Mouse (Mus musculus) heart, adult 2 months (tissue): ENCODE measurements at regions not wholly inside any gene's neighbourhood (a gene's known extent, or its start where the extent isn't known, plus 50 kb on each side); places are given as distances from the start of the nearest gene placed in this dataset.

ENCODE experiments used
- DNase-seq, 2 experiments: peaks; one replicate each; pipeline ENCODE4 v3.0.0; 2021
- H3K27ac ChIP-seq: fragments of 200-600 bp; 2 replicates; pipeline ENCODE4 v1.8.1; 2022
- H3K27me3 ChIP-seq: fragments of 200-500 bp; 2 replicates; pipeline ENCODE4 v1.6.1; 2012; ENCODE audit warnings: mild to moderate bottlenecking, low read length, inconsistent platforms, mixed read lengths; ENCODE audit not compliant: control insufficient read depth, insufficient read depth
- H3K36me3 ChIP-seq: fragments of 200-500 bp; 2 replicates; pipeline ENCODE4 v1.6.1; 2012; ENCODE audit warnings: low read length, inconsistent platforms; ENCODE audit not compliant: control insufficient read depth, insufficient read depth
- H3K4me1 ChIP-seq: fragments of 200-500 bp; 2 replicates; pipeline ENCODE4 v1.6.1; 2011; ENCODE audit warnings: low read length; ENCODE audit not compliant: control insufficient read depth, insufficient read depth
- H3K4me3 ChIP-seq: fragments of 200-600 bp; 2 replicates; pipeline ENCODE4 v1.8.1; 2022
- H3K79me2 ChIP-seq: fragments of 200-500 bp; replicated peaks from 2 replicates; pipeline ENCODE4 v1.6.1; 2012; ENCODE audit warnings: mild to moderate bottlenecking, inconsistent platforms, low read length, moderate library complexity, mixed read lengths; ENCODE audit not compliant: control insufficient read depth, insufficient read depth
- H3K9ac ChIP-seq: fragments of 200-500 bp; 2 replicates; pipeline ENCODE4 v1.6.1; 2012; ENCODE audit warnings: low read depth, mild to moderate bottlenecking, control low read depth, inconsistent platforms, low read length, mixed read lengths
- CTCF ChIP-seq: fragments of 200-600 bp; IDR thresholded peaks from 2 replicates; pipeline ENCODE4 v1.8.1; 2022; ENCODE audit warnings: antibody characterized with exemption, mild to moderate bottlenecking, moderate library complexity
- EP300 ChIP-seq: fragments of 200-500 bp; IDR thresholded peaks from 2 replicates; pipeline ENCODE4 v1.6.1; 2011; ENCODE audit warnings: low read depth, low read length, control low read depth; ENCODE audit not compliant: insufficient read depth
- POLR2A ChIP-seq: fragments of 200-500 bp; IDR thresholded peaks from 2 replicates; pipeline ENCODE4 v1.6.1; 2011; ENCODE audit warnings: mild to moderate bottlenecking, low read depth, low read length, control low read depth; ENCODE audit not compliant: insufficient read depth
- WGBS: fragments of 180-500 bp; shearing (Covaris S2); methylation state at CpG from one replicate; pipeline ENCODE4 v1.1.7; 2018; 5-methylcytosine and 5-hydroxymethylcytosine counted together
- intact Hi-C: fragments of 180-260 bp; cut with DNase I; formaldehyde crosslinking; loops from one replicate; pipeline ENCODE4 v1.15.1; 2025

- Histone ChIP-seq H3K4me1 (no peaks in the 10 kb centered on the region), H3K9ac (no peak overlapping the region), H3K36me3 (no peaks in the 10 kb centered on the region), H3K79me2 (no peaks in the 10 kb centered on the region), H3K4me3 (no peak overlapping the region), H3K27me3 (no peaks in the 10 kb centered on the region), H3K27ac (no peak overlapping the region)
- TF ChIP-seq EP300 (no peak), CTCF (no peak), POLR2A (no peak)
- WGBS: 63% methylated on average over 5 of the region's 5 CpGs
- DNase-seq: no peak
- intact Hi-C loops: no loop called here
Observed at GRCm38 (mm10) chr7:82921722-82922121, 54.6 kb downstream of the Mex3b start.

- Histone ChIP-seq H3K4me3 (no peak overlapping the region), H3K9ac (no peak overlapping the region), H3K27ac (no peak overlapping the region), H3K36me3 (no peaks in the 10 kb centered on the region), H3K79me2 (no peaks in the 10 kb centered on the region), H3K27me3 (no peaks in the 10 kb centered on the region), H3K4me1 (no peaks in the 10 kb centered on the region)
- intact Hi-C loops: no loop called here
- WGBS: 64% methylated on average over 11 of the region's 11 CpGs
- TF ChIP-seq POLR2A (no peak), EP300 (no peak), CTCF (no peak)
- peak; percentile 7 to 17 for DNase-seq
Observed at GRCm38 (mm10) chr7:82923220-82924071, 56.3 kb downstream of the Mex3b start.

GRCm38 (mm10) chr7:82924092-82924491 lies 57.0 kb downstream of the Mex3b start:
- no peaks in the 10 kb centered on the region for H3K36me3 ChIP-seq
- no peaks in the 10 kb centered on the region for H3K27me3 ChIP-seq
- intact Hi-C loops: no loop called here
- no peak overlapping the region for H3K9ac ChIP-seq
- DNase-seq: no peak
- no peaks in the 10 kb centered on the region for H3K4me1 ChIP-seq
- no peak overlapping the region for H3K27ac ChIP-seq
- 79% methylated on average over 3 of the region's 3 CpGs for whole genome bisulfite sequencing
- H3K79me2 ChIP-seq: no peaks in the 10 kb centered on the region
- H3K4me3 ChIP-seq: no peak overlapping the region
- TF ChIP-seq CTCF (no peak), EP300 (no peak), POLR2A (no peak)

DNA sequence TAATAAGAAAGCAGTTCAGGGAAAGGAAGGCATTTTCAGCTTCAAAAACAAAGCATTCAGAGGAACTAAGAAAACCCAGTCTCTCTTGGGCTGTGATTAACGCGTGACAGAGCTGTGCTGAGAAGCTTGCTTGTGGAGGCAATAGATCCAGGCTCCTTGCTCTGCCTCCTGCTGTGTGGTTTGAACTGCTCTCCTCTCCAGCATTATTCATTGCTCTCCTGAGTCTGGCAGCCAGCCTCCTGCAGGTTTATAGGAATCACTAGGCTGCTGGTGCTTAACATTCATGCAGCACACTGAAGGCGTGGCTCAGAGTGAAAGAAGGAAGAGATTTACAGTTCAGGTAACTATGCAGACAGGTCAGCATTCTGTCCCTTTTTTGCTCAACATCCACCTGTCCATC lies 71.2 kb downstream of the Mex3b start:
- DNase-seq: no peak
- H3K36me3 ChIP-seq: no peaks in the 10 kb centered on the region
- H3K4me1 ChIP-seq: no peaks in the 10 kb centered on the region; the same call in 1 of the 2 replicates
- H3K27ac ChIP-seq: no peak overlapping the region
- H3K9ac ChIP-seq: no peak overlapping the region
- no peak overlapping the region for H3K4me3 ChIP-seq
- no peaks in the 10 kb centered on the region for H3K27me3 ChIP-seq
- no peaks in the 10 kb centered on the region for H3K79me2 ChIP-seq
- WGBS: 77% methylated on average over 3 of the region's 3 CpGs
- intact Hi-C loops: no loop called here
- no peak for TF ChIP-seq POLR2A
- TF ChIP-seq CTCF: no peak
- no peak for TF ChIP-seq EP300

- intact Hi-C loops: no loop called here
- TF ChIP-seq CTCF (no peak), POLR2A (no peak), EP300 (no peak)
- Histone ChIP-seq H3K36me3 (no peaks in the 10 kb centered on the region), H3K79me2 (no peaks in the 10 kb centered on the region), H3K27me3 (no peaks in the 10 kb centered on the region), H3K4me1 (no peaks in the 10 kb centered on the region; the same call in 1 of the 2 replicates), H3K27ac (no peak overlapping the region), H3K4me3 (no peak overlapping the region), H3K9ac (no peak overlapping the region)
- no peak for DNase-seq
- WGBS: 90% methylated on average over 11 of the region's 11 CpGs
Observed at GRCm38 (mm10) chr7:82939536-82939935, 72.4 kb downstream of the Mex3b start.

- intact Hi-C loops: no loop called here
- Histone ChIP-seq H3K4me3 (no peak overlapping the region), H3K27ac (no peak overlapping the region), H3K9ac (no peak overlapping the region), H3K79me2 (no peaks in the 10 kb centered on the region), H3K27me3 (no peaks in the 10 kb centered on the region), H3K36me3 (no peaks in the 10 kb centered on the region), H3K4me1 (no peaks in the 10 kb centered on the region; the same call in 1 of the 2 replicates)
- 67% methylated on average over 9 of the region's 9 CpGs for WGBS
- DNase-seq: no peak
- TF ChIP-seq CTCF (no peak), EP300 (no peak), POLR2A (no peak)
Observed at GRCm38 (mm10) chr7:82943376-82943775, 76.2 kb downstream of the Mex3b start.
